Mouse (Mus musculus) thymus, postnatal 4 days (tissue): ENCODE data around the gene Sdccag8.

Source experiments
- DNase-seq: peaks from one replicate; pipeline ENCODE4 v3.0.0; 2021

Gene Sdccag8

GRCm38 (mm10) chr1:176814591-176815062 is at the start of gene Sdccag8:
TSS of gene Sdccag8 (plus strand) at chr1:176814660.
- peak; percentile 86 for DNase-seq

GRCm38 (mm10) chr1:176774533-176774932 is 39.9 kb upstream of the Sdccag8 start:
- DNase-seq = no peak

- no peak for DNase-seq
These were observed 25.1 kb upstream of the Sdccag8 start for GRCm38 (mm10) chr1:176789326-176789725.

GRCm38 (mm10) chr1:176792175-176792574 is 22.3 kb upstream of the Sdccag8 start:
- DNase-seq = no peak

- DNase-seq = no peak
These were observed 15.8 kb upstream of the Sdccag8 start for GRCm38 (mm10) chr1:176798673-176799072.

GRCm38 (mm10) chr1:176800728-176801365 is 13.6 kb upstream of the Sdccag8 start:
- peak; percentile 54 for DNase-seq

- DNase-seq = no peak
These were observed 4.3 kb upstream of the Sdccag8 start for GRCm38 (mm10) chr1:176810161-176810560.

- DNase-seq = no peak
These were observed 2.6 kb upstream of the Sdccag8 start for GRCm38 (mm10) chr1:176811892-176812291.

GRCm38 (mm10) chr1:176812491-176813291 is 1.8 kb upstream of the Sdccag8 start:
- no peak for DNase-seq

- peak; percentile 68 for DNase-seq
These were observed 996 bp upstream of the Sdccag8 start for GRCm38 (mm10) chr1:176813292-176814035.

- DNase-seq = peak; percentile 96
These were observed 432 bp upstream of the Sdccag8 start, which contains the start of gene Cep170 for GRCm38 (mm10) chr1:176814036-176814420. TSS of gene Cep170 (minus strand) at chr1:176814067.

GRCm38 (mm10) chr1:176816728-176817127 is 2.3 kb downstream of the Sdccag8 start:
- DNase-seq = no peak

- DNase-seq = no peak
These were observed 3.7 kb downstream of the Sdccag8 start for GRCm38 (mm10) chr1:176818147-176818546.

- no peak for DNase-seq
These were observed 4.3 kb downstream of the Sdccag8 start for GRCm38 (mm10) chr1:176818763-176819162.

GRCm38 (mm10) chr1:176821929-176822328 is 7.5 kb downstream of the Sdccag8 start:
- DNase-seq = no peak

GRCm38 (mm10) chr1:176822949-176823348 is 8.5 kb downstream of the Sdccag8 start:
- no peak for DNase-seq

- DNase-seq = no peak
These were observed 9.4 kb downstream of the Sdccag8 start for GRCm38 (mm10) chr1:176823889-176824288.

GRCm38 (mm10) chr1:176824611-176825010 is 10.2 kb downstream of the Sdccag8 start:
- DNase-seq = no peak

GRCm38 (mm10) chr1:176825084-176825483 is 10.6 kb downstream of the Sdccag8 start:
- no peak for DNase-seq

GRCm38 (mm10) chr1:176826186-176826585 is 11.7 kb downstream of the Sdccag8 start:
- no peak for DNase-seq

- no peak for DNase-seq
These were observed 12.5 kb downstream of the Sdccag8 start for GRCm38 (mm10) chr1:176826931-176827330.

GRCm38 (mm10) chr1:176827365-176827764 is 12.9 kb downstream of the Sdccag8 start:
- no peak for DNase-seq

- no peak for DNase-seq
These were observed 13.6 kb downstream of the Sdccag8 start for GRCm38 (mm10) chr1:176827945-176828485.
